Mouse (Mus musculus) myocyte (in vitro differentiated cells): Measurements from ENCODE around the gene Sertm1. TPM values are rescaled to one million over a fixed set of nuclear protein-coding genes. Genes with fewer than 3 reads are reported as not detected.

Experiments used
- H3K27me3 ChIP-seq: one replicate; pipeline ENCODE4 v1.6.1; 2011; ENCODE audit not compliant: control insufficient read depth, insufficient read depth, insufficient read length
- H3K36me3 ChIP-seq: one replicate; pipeline ENCODE4 v1.6.1; 2011; ENCODE audit not compliant: control insufficient read depth, insufficient read depth
- H3K4me2 ChIP-seq: one replicate; pipeline ENCODE4 v1.6.1; 2011; ENCODE audit warnings: low read depth, control low read depth
- H3K4me3 ChIP-seq: one replicate; pipeline ENCODE4 v1.5.1; 2011; ENCODE audit warnings: mild to moderate bottlenecking, control low read depth, moderate library complexity
- H3K79me2 ChIP-seq: one replicate; pipeline ENCODE4 v1.6.1; 2011; ENCODE audit not compliant: control insufficient read depth, insufficient read depth
- H3ac ChIP-seq: one replicate; pipeline ENCODE4 v1.6.1; 2011; ENCODE audit not compliant: control insufficient read depth, insufficient read length
- CEBPB ChIP-seq: IDR thresholded peaks from 2 replicates; pipeline ENCODE4 v1.6.1; 2011; ENCODE audit warnings: mild to moderate bottlenecking, moderate library complexity; ENCODE audit not compliant: poor library complexity, insufficient read depth, severe bottlenecking
- E2F4 ChIP-seq: IDR thresholded peaks from one replicate; pipeline ENCODE4 v1.6.1; 2011; ENCODE audit warnings: mild to moderate bottlenecking, control low read depth, moderate library complexity; ENCODE audit not compliant: insufficient read depth
- MAX ChIP-seq: IDR thresholded peaks from one replicate; pipeline ENCODE4 v1.6.1; 2011; ENCODE audit warnings: low read depth, mild to moderate bottlenecking, control low read depth
- MYOD1 ChIP-seq, 3 experiments: IDR thresholded peaks; one replicate each; pipeline ENCODE4 v1.6.1; 2011; ENCODE audit warnings: control low read depth in 2 of 3, low read depth in 2 of 3, mild to moderate bottlenecking in 2 of 3, moderate library complexity in 1 of 3; ENCODE audit not compliant: insufficient read length in 2 of 3, control insufficient read depth in 1 of 3
- MYOG ChIP-seq, 3 experiments: IDR thresholded peaks; one replicate each; pipeline ENCODE4 v1.6.1; 2011; ENCODE audit warnings: control low read depth in 2 of 3, low read depth in 2 of 3, mild to moderate bottlenecking in 2 of 3; ENCODE audit not compliant: insufficient read length in 2 of 3, control insufficient read depth in 1 of 3, insufficient read depth in 1 of 3
- POLR2A ChIP-seq: IDR thresholded peaks from one replicate; pipeline ENCODE4 v1.6.1; 2011; ENCODE audit warnings: low read depth, mild to moderate bottlenecking, control low read depth, moderate library complexity; ENCODE audit not compliant: insufficient read length
- POLR2AphosphoS2 ChIP-seq: IDR thresholded peaks from one replicate; pipeline ENCODE4 v1.6.1; 2011; ENCODE audit warnings: low read depth, control low read depth; ENCODE audit not compliant: insufficient read length
- REST ChIP-seq: IDR thresholded peaks from one replicate; pipeline ENCODE4 v1.6.1; 2011; ENCODE audit warnings: mild to moderate bottlenecking, control low read depth, moderate library complexity; ENCODE audit not compliant: insufficient read depth, insufficient read length
- SRF ChIP-seq: IDR thresholded peaks from one replicate; pipeline ENCODE4 v1.6.1; 2011; ENCODE audit warnings: low read depth; ENCODE audit not compliant: control insufficient read depth, insufficient read length
- TCF12 ChIP-seq: IDR thresholded peaks from one replicate; pipeline ENCODE4 v1.6.1; 2011; ENCODE audit warnings: mild to moderate bottlenecking, control low read depth; ENCODE audit not compliant: poor library complexity, insufficient read depth, severe bottlenecking
- TCF3 ChIP-seq: IDR thresholded peaks from one replicate; pipeline ENCODE4 v1.6.1; 2011; ENCODE audit warnings: low read depth, control low read depth; ENCODE audit not compliant: insufficient read length
- USF1 ChIP-seq: IDR thresholded peaks from one replicate; pipeline ENCODE4 v1.6.1; 2011; ENCODE audit warnings: low read depth, mild to moderate bottlenecking, control low read depth, moderate library complexity
- polyA plus RNA-seq: library from polyadenylated mRNA; unstranded; fragments of >200 nt; fragmentation: generic; extraction: Trizol; gene quantifications from one replicate; pipeline ENCODE4 v1.2.1, GENCODE M21; 2012; ENCODE audit warnings: missing spikeins

Sertm1 gene
- polyA plus RNA-seq, 1 experiment = not detected

- no peak overlapping the region for H3K4me3 ChIP-seq
- no peak overlapping the region for H3K4me2 ChIP-seq
- TF ChIP-seq E2F4 (no peak), USF1 (no peak), SRF (no peak), POLR2A (no peak), MYOD1 (IDR thresholded peaks at IDR 0.05; ENCODE audit: control insufficient read depth in 1 of 3, insufficient read length in 2 of 3, low read depth in 2 of 3) (no peak), MYOG (IDR thresholded peaks at IDR 0.05; ENCODE audit: control insufficient read depth in 1 of 3, insufficient read depth in 1 of 3, insufficient read length in 2 of 3, low read depth in 2 of 3) (no peak), REST (no peak), TCF12 (no peak)
- no peaks in the 10 kb centered on the region for H3K79me2 ChIP-seq
- H3K36me3 ChIP-seq = no peaks in the 10 kb centered on the region
- no peaks in the 10 kb centered on the region for H3K27me3 ChIP-seq
- no peak overlapping the region for H3ac ChIP-seq
These were observed 16.9 kb upstream of the Sertm1 start for GRCm38 (mm10) chr3:54932599-54932998.

GRCm38 (mm10) chr3:54920425-54920824, 4.7 kb upstream of the Sertm1 start:
- TF ChIP-seq CEBPB = no peak
- TF ChIP-seq TCF12 = no peak
- TF ChIP-seq REST = no peak
- TF ChIP-seq E2F4 = no peak
- TF ChIP-seq MAX = no peak
- TF ChIP-seq MYOG (IDR thresholded peaks at IDR 0.05; ENCODE audit: control insufficient read depth in 1 of 3, insufficient read depth in 1 of 3, insufficient read length in 2 of 3, low read depth in 2 of 3) = no peak
- TF ChIP-seq TCF3 = no peak
- no peak for TF ChIP-seq SRF
- no peak for TF ChIP-seq POLR2A
- TF ChIP-seq USF1 = no peak
- no peak for TF ChIP-seq MYOD1 (IDR thresholded peaks at IDR 0.05; ENCODE audit: control insufficient read depth in 1 of 3, insufficient read length in 2 of 3, low read depth in 2 of 3)
- TF ChIP-seq POLR2AphosphoS2 = no peak
- no peaks in the 10 kb centered on the region for H3K79me2 ChIP-seq
- H3ac ChIP-seq = no peak overlapping the region
- peaks cover 7% of the 10 kb centered on the region for H3K27me3 ChIP-seq
- H3K4me2 ChIP-seq = no peak overlapping the region
- H3K4me3 ChIP-seq = no peak overlapping the region
- no peaks in the 10 kb centered on the region for H3K36me3 ChIP-seq

- TF ChIP-seq MYOD1 (IDR thresholded peaks at IDR 0.05; ENCODE audit: control insufficient read depth in 1 of 3, insufficient read length in 2 of 3, low read depth in 2 of 3) = no peak
- no peak for TF ChIP-seq E2F4
- no peak for TF ChIP-seq REST
- no peak for TF ChIP-seq TCF12
- no peak for TF ChIP-seq MAX
- no peak for TF ChIP-seq SRF
- TF ChIP-seq MYOG (IDR thresholded peaks at IDR 0.05; ENCODE audit: control insufficient read depth in 1 of 3, insufficient read depth in 1 of 3, insufficient read length in 2 of 3, low read depth in 2 of 3) = no peak
- TF ChIP-seq POLR2AphosphoS2 = no peak
- Histone ChIP-seq H3ac (no peak overlapping the region), H3K36me3 (no peaks in the 10 kb centered on the region), H3K4me3 (no peak overlapping the region), H3K27me3 (peaks cover 19% of the 10 kb centered on the region), H3K4me2 (no peak overlapping the region), H3K79me2 (no peaks in the 10 kb centered on the region)
These were observed 643 bp downstream of the Sertm1 start for GRCm38 (mm10) chr3:54914845-54915642.

- no peaks in the 10 kb centered on the region for H3K79me2 ChIP-seq
- no peak overlapping the region for H3K4me3 ChIP-seq
- TF ChIP-seq REST (no peak), MYOD1 (IDR thresholded peaks at IDR 0.05; ENCODE audit: control insufficient read depth in 1 of 3, insufficient read length in 2 of 3, low read depth in 2 of 3) (no peak), TCF3 (no peak)
- H3K36me3 ChIP-seq = no peaks in the 10 kb centered on the region
- H3ac ChIP-seq = no peak overlapping the region
- H3K4me2 ChIP-seq = no peak overlapping the region
- peaks cover 7% of the 10 kb centered on the region for H3K27me3 ChIP-seq
These were observed 6.8 kb downstream of the Sertm1 start for GRCm38 (mm10) chr3:54908878-54909277.

GRCm38 (mm10) chr3:54897974-54898373, 17.7 kb downstream of the Sertm1 start:
- no peaks in the 10 kb centered on the region for H3K36me3 ChIP-seq
- H3ac ChIP-seq = no peak overlapping the region
- no peak overlapping the region for H3K4me3 ChIP-seq
- no peaks in the 10 kb centered on the region for H3K79me2 ChIP-seq
- H3K4me2 ChIP-seq = no peak overlapping the region
- H3K27me3 ChIP-seq = peaks cover 6% of the 10 kb centered on the region
- no peak for TF ChIP-seq MYOG (IDR thresholded peaks at IDR 0.05; ENCODE audit: control insufficient read depth in 1 of 3, insufficient read depth in 1 of 3, insufficient read length in 2 of 3, low read depth in 2 of 3)
- no peak for TF ChIP-seq MYOD1 (IDR thresholded peaks at IDR 0.05; ENCODE audit: control insufficient read depth in 1 of 3, insufficient read length in 2 of 3, low read depth in 2 of 3)
- no peak for TF ChIP-seq MAX
- no peak for TF ChIP-seq CEBPB
- TF ChIP-seq TCF3 = no peak
- TF ChIP-seq USF1 = no peak
- no peak for TF ChIP-seq REST
- TF ChIP-seq E2F4 = no peak
- TF ChIP-seq POLR2AphosphoS2 = no peak
